Mouse (Mus musculus) forebrain, postnatal 0 days (tissue): ENCODE results near the gene Isg20l2. TPM values are rescaled to one million over a fixed set of nuclear protein-coding genes. Genes with fewer than 3 reads are reported as not detected.

Experiments
- ATAC-seq: fragments of 200-750 bp; cut with Nextera tagmentation; 2 replicates; pipeline ENCODE4 v1.8.0; 2017; ENCODE audit warnings: mild to moderate bottlenecking, moderate library complexity
- DNase-seq: peaks from one replicate; pipeline ENCODE4 v3.0.0-alpha.2; 2015
- H3K27ac ChIP-seq: fragments of 300-500 bp; sonication (generic); 2 replicates; pipeline ENCODE4 v1.5.1; 2014; ENCODE audit warnings: low read depth, mild to moderate bottlenecking, antibody characterized with exemption, low read length, moderate library complexity, mixed read lengths
- H3K27me3 ChIP-seq: fragments of 300-500 bp; sonication (generic); 2 replicates; pipeline ENCODE4 v1.6.1; 2014; ENCODE audit warnings: mild to moderate bottlenecking, low read length, mixed read lengths; ENCODE audit not compliant: insufficient read depth
- H3K36me3 ChIP-seq: fragments of 300-500 bp; sonication (generic); 2 replicates; pipeline ENCODE4 v1.6.1; 2014; ENCODE audit warnings: mild to moderate bottlenecking, moderate library complexity; ENCODE audit not compliant: insufficient read depth
- H3K4me1 ChIP-seq: fragments of 300-500 bp; sonication (generic); 2 replicates; pipeline ENCODE4 v1.6.1; 2014; ENCODE audit warnings: antibody characterized with exemption; ENCODE audit not compliant: insufficient read depth
- H3K4me2 ChIP-seq: fragments of 300-500 bp; sonication (generic); 2 replicates; pipeline ENCODE4 v1.6.1; 2014; ENCODE audit warnings: low read depth, mild to moderate bottlenecking, moderate library complexity
- H3K4me3 ChIP-seq: fragments of 300-500 bp; sonication (generic); 2 replicates; pipeline ENCODE4 v1.5.1; 2014; ENCODE audit warnings: low read depth, low read length, mixed read lengths
- H3K9ac ChIP-seq: fragments of 300-500 bp; sonication (generic); 2 replicates; pipeline ENCODE4 v1.6.1; 2014; ENCODE audit warnings: mild to moderate bottlenecking
- H3K9me3 ChIP-seq: fragments of 300-500 bp; sonication (generic); 2 replicates; pipeline ENCODE4 v1.6.1; 2016; ENCODE audit warnings: low read length
- CTCF ChIP-seq: sonication (generic); IDR thresholded peaks from 2 replicates; pipeline ENCODE4 v1.5.1; 2016; ENCODE audit warnings: antibody characterized with exemption, control low read depth, low read depth
- WGBS: fragments of 180-500 bp; shearing (Covaris S2); extraction: QIAGEN DNeasy Blood & Tissue Kit; methylation state at CpG from one replicate; pipeline ENCODE4 v1.1.7; 2014; 5-methylcytosine and 5-hydroxymethylcytosine counted together
- polyA plus RNA-seq: library from polyadenylated mRNA; unstranded; fragments of >200 nt; fragmentation: Nextera tagmentation; extraction: Ambion mirVana; gene quantifications from 2 replicates; pipeline ENCODE4 v1.2.1, GENCODE M21; 2015
- total RNA-seq: library from RNA; depleted of rRNA; stranded (reverse); fragments of >200 nt; gene quantifications from 2 replicates; pipeline ENCODE4 v1.2.3, GENCODE M21; 2014

Gene Isg20l2
- total and polyA plus RNA-seq, 2 experiments from 2014 or later: 19.3 to 31.9 TPM

- H3K9me3 ChIP-seq: no peaks in the 10 kb centered on the region
- no peak overlapping the region for H3K27ac ChIP-seq
- DNase-seq (no peak), ATAC-seq (peak; percentile 35; the same call in 1 of the 2 replicates)
- peaks cover 7% of the 10 kb centered on the region; the same call in 1 of the 2 replicates for H3K27me3 ChIP-seq
- H3K4me1 ChIP-seq: peaks cover 4% of the 10 kb centered on the region; the same call in 1 of the 2 replicates
- 0 out of 2 replicates have a peak overlapping the region, but pooled peaks have one; percentile 28 for H3K9ac ChIP-seq
- TF ChIP-seq CTCF: no peak
- H3K4me3 ChIP-seq: peak overlapping the region; percentile 33
- H3K36me3 ChIP-seq: peaks cover 4% of the 10 kb centered on the region
- 13% methylated on average over 26 of the region's 26 CpGs for WGBS
- H3K4me2 ChIP-seq: peak overlapping the region; percentile 58
Measured at GRCm38 (mm10) chr3:87947056-87947810, 17.1 kb downstream of the Isg20l2 start.

- no peak for TF ChIP-seq CTCF
- H3K27me3 ChIP-seq: peaks cover 10% of the 10 kb centered on the region; the same call in 1 of the 2 replicates
- H3K9ac ChIP-seq: peak overlapping the region; percentile 28; the same call in 1 of the 2 replicates
- peak overlapping the region; percentile 33 for H3K4me3 ChIP-seq
- H3K27ac ChIP-seq: no peak overlapping the region
- WGBS: under 1% methylated on average over 16 of the region's 17 CpGs
- H3K4me1 ChIP-seq: peaks cover 4% of the 10 kb centered on the region; the same call in 1 of the 2 replicates
- H3K9me3 ChIP-seq: no peaks in the 10 kb centered on the region
- H3K36me3 ChIP-seq: no peaks in the 10 kb centered on the region
- peak overlapping the region; percentile 58 for H3K4me2 ChIP-seq
- no peak for ATAC-seq
- no peak for DNase-seq
Measured at GRCm38 (mm10) chr3:87947811-87948199, 17.7 kb downstream of the Isg20l2 start.

- TF ChIP-seq CTCF: no peak
- H3K4me3 ChIP-seq: peak within 1 kb of the TSS; percentile 33
- peak within 1 kb of the TSS; percentile 28; the same call in 1 of the 2 replicates for H3K9ac ChIP-seq
- H3K27ac ChIP-seq: no peak within 1 kb of the TSS
- DNase-seq: no peak
- ATAC-seq: no peak
- H3K9me3 ChIP-seq: no peaks in the 10 kb centered on the region
- whole genome bisulfite sequencing: 5% methylated on average over 34 of the region's 35 CpGs
- H3K4me2 ChIP-seq: peak within 1 kb of the TSS; percentile 58
- H3K36me3 ChIP-seq: no peaks in the 10 kb centered on the region
- H3K4me1 ChIP-seq: peaks cover 4% of the 10 kb centered on the region; the same call in 1 of the 2 replicates
- peaks cover 10% of the 10 kb centered on the region; the same call in 1 of the 2 replicates for H3K27me3 ChIP-seq
Measured at GRCm38 (mm10) chr3:87948378-87949265, 18.5 kb downstream of the Isg20l2 start, which contains the start of gene Crabp2. Gene Crabp2 (plus strand): TSS chr3:87948666.

- Histone ChIP-seq H3K4me3 (no peak overlapping the region), H3K4me2 (no peak overlapping the region), H3K27ac (no peak overlapping the region), H3K9me3 (no peaks in the 10 kb centered on the region), H3K27me3 (peaks cover 10% of the 10 kb centered on the region; the same call in 1 of the 2 replicates), H3K36me3 (no peaks in the 10 kb centered on the region), H3K9ac (no peak overlapping the region), H3K4me1 (peaks cover 4% of the 10 kb centered on the region; the same call in 1 of the 2 replicates)
- TF ChIP-seq CTCF: no peak
- 18% methylated on average over 16 of the region's 16 CpGs for WGBS
- ATAC-seq: no peak
- no peak for DNase-seq
Measured at GRCm38 (mm10) chr3:87949266-87949954, 19.3 kb downstream of the Isg20l2 start.

- H3K4me3 ChIP-seq: no peak overlapping the region
- no peaks in the 10 kb centered on the region for H3K36me3 ChIP-seq
- 20% methylated on average over 13 of the region's 13 CpGs for WGBS
Measured at GRCm38 (mm10) chr3:87949955-87950515, 19.9 kb downstream of the Isg20l2 start.

GRCm38 (mm10) chr3:87951946-87952345 lies 21.8 kb downstream of the Isg20l2 start:
- no peak overlapping the region for H3K4me3 ChIP-seq
- DNase-seq (no peak), ATAC-seq (no peak)
- H3K9me3 ChIP-seq: no peaks in the 10 kb centered on the region
- H3K36me3 ChIP-seq: no peaks in the 10 kb centered on the region
- no peak overlapping the region for H3K9ac ChIP-seq
- no peak overlapping the region for H3K27ac ChIP-seq
- no peak for TF ChIP-seq CTCF
- peaks cover 4% of the 10 kb centered on the region; the same call in 1 of the 2 replicates for H3K4me1 ChIP-seq
- 36% methylated on average over 12 of the region's 12 CpGs for WGBS
- H3K27me3 ChIP-seq: peaks cover 10% of the 10 kb centered on the region; the same call in 1 of the 2 replicates
- H3K4me2 ChIP-seq: no peak overlapping the region

More at GRCm38 (mm10) chr3:87949955-87950515, 19.9 kb downstream of the Isg20l2 start:
- H3K9me3 ChIP-seq: no peaks in the 10 kb centered on the region
- no peak for TF ChIP-seq CTCF
- peaks cover 10% of the 10 kb centered on the region; the same call in 1 of the 2 replicates for H3K27me3 ChIP-seq
- no peak overlapping the region for H3K27ac ChIP-seq
- H3K4me1 ChIP-seq: peaks cover 4% of the 10 kb centered on the region; the same call in 1 of the 2 replicates
- H3K9ac ChIP-seq: 0 out of 2 replicates have a peak overlapping the region, but pooled peaks have one; percentile 6
- ATAC-seq (0 out of 2 replicates have a peak, but pooled peaks have one; percentile 20), DNase-seq (no peak)
- no peak overlapping the region for H3K4me2 ChIP-seq
